Mouse (Mus musculus): Measurements from ENCODE around the gene Nfic. TPM values are rescaled to one million over a fixed set of nuclear protein-coding genes. Genes with fewer than 3 reads are reported as not detected.

Nfic gene
- total RNA-seq, 1 experiment from 2014 or later, result 129 TPM

- DNase-seq, result no peak
These were observed 51.4 kb downstream of the Nfic start for GRCm38 (mm10) chr10:81404082-81404481.

- no peak for DNase-seq
These were observed 51.9 kb downstream of the Nfic start for GRCm38 (mm10) chr10:81403511-81403910.

GRCm38 (mm10) chr10:81402227-81402765 lies 53.1 kb downstream of the Nfic start:
- no peak for DNase-seq

- peak; percentile 50 for DNase-seq
These were observed 53.8 kb downstream of the Nfic start for GRCm38 (mm10) chr10:81401521-81402226.

- DNase-seq, result no peak
These were observed 54.3 kb downstream of the Nfic start for GRCm38 (mm10) chr10:81401205-81401520.

GRCm38 (mm10) chr10:81400371-81401204 lies 54.8 kb downstream of the Nfic start:
- no peak for DNase-seq

- no peak for DNase-seq
These were observed 55.6 kb downstream of the Nfic start for GRCm38 (mm10) chr10:81399798-81400308.

- DNase-seq, result no peak
These were observed 56.1 kb downstream of the Nfic start for GRCm38 (mm10) chr10:81399296-81399695.

- no peak for DNase-seq
These were observed 58.7 kb downstream of the Nfic start for GRCm38 (mm10) chr10:81396749-81397148.

GRCm38 (mm10) chr10:81395865-81396264 lies 59.6 kb downstream of the Nfic start:
- no peak for DNase-seq

GRCm38 (mm10) chr10:81395127-81395526 lies 60.3 kb downstream of the Nfic start:
- peak; percentile 64 for DNase-seq

- DNase-seq, result no peak
These were observed 61.9 kb downstream of the Nfic start for GRCm38 (mm10) chr10:81393456-81394063.

- DNase-seq, result no peak
These were observed 62.7 kb downstream of the Nfic start, which contains the start of gene Smim24 for GRCm38 (mm10) chr10:81392781-81393185. TSS of gene Smim24 (plus strand) at chr10:81393051.

GRCm38 (mm10) chr10:81392270-81392669 lies 63.2 kb downstream of the Nfic start:
- no peak for DNase-seq

- DNase-seq, result no peak
These were observed 64.8 kb downstream of the Nfic start for GRCm38 (mm10) chr10:81390678-81390965.

GRCm38 (mm10) chr10:81389801-81390677 lies 65.4 kb downstream of the Nfic start:
- peak; percentile 82 for DNase-seq

- DNase-seq, result peak; percentile 53
These were observed 66.1 kb downstream of the Nfic start for GRCm38 (mm10) chr10:81389373-81389772.

GRCm38 (mm10) chr10:81388505-81389055 lies 66.9 kb downstream of the Nfic start, which contains the start of gene Gm48552:
TSS of gene Gm48552 (plus strand) at chr10:81389005.
- no peak for DNase-seq

GRCm38 (mm10) chr10:81387716-81388115 lies 67.7 kb downstream of the Nfic start:
- DNase-seq, result no peak

- no peak for DNase-seq
These were observed 69.7 kb downstream of the Nfic start for GRCm38 (mm10) chr10:81385603-81386306.

GRCm38 (mm10) chr10:81384605-81384982 lies 70.8 kb downstream of the Nfic start:
- no peak for DNase-seq
